Mouse (Mus musculus) cerebellum, adult 9-11 months (tissue): ENCODE results near the gene Gm20716.

ENCODE experiments used
- DNase-seq: peaks from one replicate; pipeline ENCODE4 v3.0.0; 2022

Gm20716 gene

GRCm38 (mm10) chr2:168223326-168223725 lies 6.8 kb downstream of the Gm20716 start:
- no peak for DNase-seq

GRCm38 (mm10) chr2:168213788-168214397 lies 16.3 kb downstream of the Gm20716 start:
- no peak for DNase-seq

GRCm38 (mm10) chr2:168207883-168208282 lies 22.3 kb downstream of the Gm20716 start:
- DNase-seq, result no peak

GRCm38 (mm10) chr2:168206725-168207644 lies 23.2 kb downstream of the Gm20716 start, which contains the start of gene Adnp:
Gene Adnp (minus strand): TSS chr2:168207112.
- DNase-seq, result peak; percentile 93

- DNase-seq, result peak; percentile 58
These were observed 24.2 kb downstream of the Gm20716 start for GRCm38 (mm10) chr2:168205681-168206631.

GRCm38 (mm10) chr2:168205265-168205664 lies 24.9 kb downstream of the Gm20716 start:
- DNase-seq, result peak; percentile 87

- peak; percentile 23 for DNase-seq
These were observed 25.6 kb downstream of the Gm20716 start for GRCm38 (mm10) chr2:168204476-168204999.

GRCm38 (mm10) chr2:168200014-168200691 lies 30.0 kb downstream of the Gm20716 start:
- DNase-seq, result no peak

GRCm38 (mm10) chr2:168199476-168199875 lies 30.7 kb downstream of the Gm20716 start:
- DNase-seq, result no peak

GRCm38 (mm10) chr2:168198421-168198820 lies 31.7 kb downstream of the Gm20716 start:
- DNase-seq, result no peak

- no peak for DNase-seq
These were observed 34.4 kb downstream of the Gm20716 start for GRCm38 (mm10) chr2:168195721-168196120.

- no peak for DNase-seq
These were observed 36.5 kb downstream of the Gm20716 start for GRCm38 (mm10) chr2:168193685-168194084.

GRCm38 (mm10) chr2:168191856-168192255 lies 38.3 kb downstream of the Gm20716 start:
- DNase-seq, result no peak

GRCm38 (mm10) chr2:168175946-168176345 lies 54.2 kb downstream of the Gm20716 start:
- no peak for DNase-seq

GRCm38 (mm10) chr2:168170167-168170685 lies 59.9 kb downstream of the Gm20716 start:
- DNase-seq, result no peak

- no peak for DNase-seq
These were observed 60.4 kb downstream of the Gm20716 start for GRCm38 (mm10) chr2:168169800-168170113.

- DNase-seq, result no peak
These were observed 61.0 kb downstream of the Gm20716 start for GRCm38 (mm10) chr2:168168892-168169799.

- DNase-seq, result no peak
These were observed 62.4 kb downstream of the Gm20716 start for GRCm38 (mm10) chr2:168167781-168168180.

- DNase-seq, result no peak
These were observed 63.3 kb downstream of the Gm20716 start for GRCm38 (mm10) chr2:168166750-168167460.

GRCm38 (mm10) chr2:168161978-168162377 lies 68.2 kb downstream of the Gm20716 start:
- DNase-seq, result no peak
